Mouse (Mus musculus) adrenal gland, postnatal 4 days (tissue): ENCODE data around the gene Gm21992. TPM values are rescaled to one million over a fixed set of nuclear protein-coding genes. Genes with fewer than 3 reads are reported as not detected.
"Not testable (repeated sequence)": the region's sequence is repeated elsewhere in the genome, so short reads cannot be mapped to it uniquely, and the experiment has no call there.

Experiments used
- DNase-seq, 2 experiments: peaks; one replicate each; pipeline ENCODE4 v3.0.0; 2021 to 2022; ENCODE audit warnings: low spot score in 2 of 2, mixed read lengths in 2 of 2
- total RNA-seq, 2 experiments: library from RNA; stranded (reverse); gene quantifications; 2 replicates each; pipeline ENCODE4 v1.2.3; 2021

Gene Gm21992
- total RNA-seq, 2 experiments from 2014 or later, result 15.1 to 27.1 TPM

- DNase-seq, result no peak
Observed at GRCm38 (mm10) chr19:4817182-4817835, 5.9 kb upstream of the Gm21992 start.

DNA sequence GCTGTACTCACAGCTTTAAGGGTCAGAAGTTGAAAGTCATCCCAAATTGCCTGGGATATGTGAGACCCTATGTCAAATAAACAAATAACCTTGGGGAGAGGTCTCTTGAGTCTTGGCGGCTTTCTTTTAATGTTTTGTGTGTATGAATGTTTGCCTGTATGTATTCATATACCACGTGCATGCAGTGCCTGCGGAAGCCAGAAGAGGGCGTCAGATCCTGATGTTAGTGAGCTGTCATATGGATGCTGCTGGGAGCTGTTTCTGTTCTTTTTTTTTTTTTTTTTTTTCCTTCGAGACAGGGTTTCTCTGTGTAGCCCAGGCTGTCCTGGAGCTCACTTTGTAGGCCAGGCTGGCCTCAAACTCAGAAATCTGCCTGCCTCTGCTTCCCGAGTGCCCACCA, 1.6 kb upstream of the Gm21992 start:
- no peak for DNase-seq

DNA sequence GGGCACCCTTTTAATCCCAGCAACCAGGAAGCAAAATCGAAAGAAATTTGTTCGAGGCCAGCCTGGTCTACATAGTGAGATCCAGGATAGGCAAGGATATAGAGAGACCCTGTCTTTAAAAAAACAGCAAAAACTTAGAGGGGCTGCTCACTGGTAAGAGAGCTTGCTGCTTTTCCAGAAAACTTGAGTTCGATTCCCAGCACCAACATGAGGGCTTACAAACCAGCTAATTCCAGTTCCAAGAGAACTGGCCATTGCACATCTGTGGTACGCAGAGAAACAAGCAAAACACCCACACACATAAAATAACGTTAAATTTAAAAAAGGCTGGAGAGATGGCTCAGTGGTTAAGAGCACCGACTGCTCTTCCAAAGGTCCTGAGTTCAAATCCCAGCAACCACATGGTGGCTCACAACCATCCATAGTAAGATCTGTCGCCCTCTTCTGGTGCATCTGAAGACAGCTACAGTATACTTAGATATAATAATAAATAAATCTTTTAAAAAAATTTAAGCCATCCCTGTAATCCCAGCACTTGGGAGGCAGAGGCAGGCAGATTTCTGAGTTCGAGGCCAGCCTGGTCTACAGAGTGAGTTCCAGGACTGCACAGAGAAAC, 1.0 kb upstream of the Gm21992 start:
- not testable (repeated sequence) for DNase-seq

- DNase-seq, result no peak
Observed at GRCm38 (mm10) chr19:4811909-4812242, 464 bp upstream of the Gm21992 start.

- DNase-seq, result no peak
Observed at GRCm38 (mm10) chr19:4810746-4811062, 708 bp downstream of the Gm21992 start.

DNA sequence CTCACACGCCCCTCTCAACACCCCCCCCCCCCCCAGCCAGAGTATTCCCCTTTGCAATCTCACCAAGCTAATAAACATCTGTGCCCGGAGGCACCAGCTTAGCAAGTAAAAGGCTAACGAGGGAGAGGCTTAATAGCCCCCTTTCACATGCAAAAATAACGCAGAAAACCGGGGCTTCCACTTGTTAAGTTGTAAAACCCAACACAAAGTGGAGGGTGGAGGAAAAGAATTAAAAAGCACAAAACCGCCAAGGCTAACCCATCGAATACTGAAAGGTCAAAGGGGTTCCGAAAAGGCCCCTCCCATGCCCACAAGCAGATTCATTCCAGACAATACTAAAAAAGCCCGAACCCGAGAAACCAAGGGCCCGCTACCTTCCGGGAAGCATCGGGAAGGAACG, 1.1 kb downstream of the Gm21992 start:
- DNase-seq, result no peak

- DNase-seq, result no peak
Observed at GRCm38 (mm10) chr19:4803283-4803682, 8.1 kb downstream of the Gm21992 start.

DNA sequence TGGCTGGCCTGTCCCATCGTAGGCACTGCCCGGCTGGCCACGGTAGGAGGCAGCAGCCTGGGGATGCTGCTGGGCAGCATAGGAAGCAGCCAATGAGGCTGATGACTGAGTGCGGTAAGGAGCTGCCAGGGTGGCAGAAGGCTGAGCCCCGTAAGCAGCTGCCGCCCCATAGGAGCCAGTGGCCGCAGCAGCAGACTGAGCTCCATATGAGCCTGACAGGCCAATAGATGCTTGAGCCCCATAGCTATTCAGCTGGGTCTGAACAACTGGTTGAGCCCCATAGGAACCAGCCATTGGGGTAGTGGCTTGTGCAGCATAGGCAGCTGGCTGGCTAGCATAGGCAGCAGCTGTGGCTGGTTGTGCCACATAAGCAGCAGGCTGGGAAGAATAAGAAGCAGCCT, 8.7 kb downstream of the Gm21992 start:
- no peak for DNase-seq

GRCm38 (mm10) chr19:4799083-4799482, 12.3 kb downstream of the Gm21992 start:
- DNase-seq, result no peak

- DNase-seq, result no peak
Observed at GRCm38 (mm10) chr19:4797846-4798245, 13.6 kb downstream of the Gm21992 start.

GRCm38 (mm10) chr19:4795929-4796328, 15.5 kb downstream of the Gm21992 start:
- DNase-seq, result no peak

DNA sequence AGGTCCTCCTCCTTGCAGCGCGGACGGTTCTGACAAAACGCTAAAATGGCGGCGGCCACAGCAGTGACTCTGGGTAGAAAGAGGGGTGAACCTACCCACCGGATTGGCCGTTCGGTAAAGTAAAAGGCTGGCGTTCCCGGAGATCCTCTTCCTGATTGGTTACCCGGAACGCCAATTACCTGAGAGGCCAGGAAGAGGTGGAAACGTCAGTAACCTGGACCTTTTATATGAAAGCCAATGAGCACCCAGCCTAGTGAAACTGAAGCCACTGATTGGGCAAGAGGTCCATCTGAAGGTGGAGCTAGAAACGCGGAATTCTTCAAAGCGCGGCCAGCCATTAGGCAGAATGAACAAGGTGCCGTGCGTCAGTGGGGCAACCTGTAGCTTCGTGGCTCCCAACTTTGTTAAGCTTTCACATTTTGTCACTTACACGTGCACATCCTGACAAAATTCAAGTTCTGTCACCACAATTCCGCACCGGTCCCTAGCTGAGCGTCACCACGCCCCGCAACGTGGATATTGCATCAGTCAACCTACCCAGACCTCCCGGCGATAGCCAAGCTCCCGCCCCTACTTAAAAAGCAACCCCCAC, 17.5 kb downstream of the Gm21992 start, which contains the start of gene Rbm4:
Gene Rbm4 (minus strand): TSS at position 71 of the 592 bp plus-strand sequence.
- peak; percentile 74 to 91 for DNase-seq

DNA sequence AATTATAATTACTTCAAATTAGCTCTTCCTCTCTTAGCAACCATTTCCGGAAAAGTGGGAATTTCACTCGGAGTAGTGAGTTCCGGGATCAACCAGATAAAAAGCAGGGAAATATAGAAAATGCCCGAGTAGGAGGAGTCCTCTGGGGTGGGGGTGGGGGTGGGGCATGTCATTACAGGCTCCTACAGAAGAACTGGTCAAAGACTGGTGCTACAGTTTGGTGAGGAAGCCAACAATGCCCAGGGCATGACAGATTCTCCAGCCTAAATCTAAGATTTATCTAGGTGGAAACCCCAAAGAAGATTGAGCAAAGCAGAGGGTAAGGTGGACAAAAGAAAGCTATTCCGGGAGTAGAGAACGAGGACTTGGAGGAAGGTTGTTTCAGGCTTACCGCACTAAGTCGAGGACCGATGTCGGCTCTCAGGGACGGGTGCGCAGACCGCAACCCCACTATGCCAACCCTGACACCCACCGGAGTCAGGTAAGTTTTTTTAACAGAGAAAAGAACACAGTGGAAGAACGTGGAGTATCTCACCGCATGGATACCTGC, 18.1 kb downstream of the Gm21992 start:
- no peak for DNase-seq

- no peak for DNase-seq
Observed at GRCm38 (mm10) chr19:4786313-4786712, 25.1 kb downstream of the Gm21992 start.

GRCm38 (mm10) chr19:4785206-4785605, 26.2 kb downstream of the Gm21992 start:
- no peak for DNase-seq

- DNase-seq, result no peak
Observed at GRCm38 (mm10) chr19:4782891-4783290, 28.5 kb downstream of the Gm21992 start.

- no peak for DNase-seq
Observed at GRCm38 (mm10) chr19:4772785-4773184, 38.6 kb downstream of the Gm21992 start.

- no peak for DNase-seq
Observed at GRCm38 (mm10) chr19:4767507-4768148, 43.8 kb downstream of the Gm21992 start.

- no peak for DNase-seq
Observed at GRCm38 (mm10) chr19:4762876-4763275, 48.5 kb downstream of the Gm21992 start.

- not testable (repeated sequence) for DNase-seq
Observed at GRCm38 (mm10) chr19:4760544-4760943, 50.9 kb downstream of the Gm21992 start.

DNA sequence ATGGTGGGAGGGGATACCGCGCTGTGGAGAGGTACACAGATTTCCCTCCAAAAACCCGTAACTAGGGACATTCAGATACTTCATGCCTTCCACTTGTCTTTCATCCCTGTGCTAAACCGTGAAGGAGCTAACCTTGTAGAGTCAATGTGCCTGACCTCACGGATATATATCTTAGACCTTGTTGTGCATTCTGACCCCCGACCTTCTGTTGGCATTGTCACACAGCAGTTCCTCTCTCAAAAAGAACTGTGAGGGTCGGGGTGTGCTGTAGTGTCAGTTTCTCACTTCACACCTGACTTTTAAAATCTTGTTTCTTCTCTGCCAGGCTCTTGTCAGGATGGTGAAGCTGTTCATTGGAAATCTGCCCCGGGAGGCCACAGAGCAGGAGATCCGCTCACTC, 54.5 kb downstream of the Gm21992 start:
- no peak for DNase-seq
